Mouse (Mus musculus) neural tube, embryonic 11.5 days (tissue): ENCODE results near the gene Gm10320. TPM values are rescaled to one million over a fixed set of nuclear protein-coding genes. Genes with fewer than 3 reads are reported as not detected.

ENCODE experiments used
- ATAC-seq: fragments of 200-750 bp; cut with Nextera tagmentation; 2 replicates; pipeline ENCODE4 v1.8.0; 2017; ENCODE audit warnings: moderate number of reproducible peaks, mild to moderate bottlenecking, moderate TSS enrichment, moderate library complexity; ENCODE audit not compliant: insufficient read depth, low FRiP score, low TSS enrichment
- DNase-seq: peaks from one replicate; pipeline ENCODE4 v3.0.0-alpha.2; 2015; ENCODE audit warnings: low spot score
- H3K27ac ChIP-seq: fragments of 300-500 bp; sonication (generic); 2 replicates; pipeline ENCODE4 v1.5.1; 2014; ENCODE audit warnings: low read depth, mild to moderate bottlenecking, low read length
- H3K27me3 ChIP-seq: fragments of 300-500 bp; sonication (generic); 2 replicates; pipeline ENCODE4 v1.6.1; 2014; ENCODE audit warnings: mild to moderate bottlenecking, low read length, mixed read lengths; ENCODE audit not compliant: control insufficient read depth, insufficient read depth
- H3K36me3 ChIP-seq: fragments of 300-500 bp; sonication (generic); 2 replicates; pipeline ENCODE4 v1.6.1; 2014; ENCODE audit warnings: mild to moderate bottlenecking, low read length, moderate library complexity, mixed read lengths; ENCODE audit not compliant: control insufficient read depth, insufficient read depth
- H3K4me1 ChIP-seq: fragments of 300-500 bp; sonication (generic); 2 replicates; pipeline ENCODE4 v1.6.1; 2014; ENCODE audit warnings: low read length, mixed read lengths; ENCODE audit not compliant: control insufficient read depth, insufficient read depth
- H3K4me2 ChIP-seq: fragments of 300-500 bp; sonication (generic); 2 replicates; pipeline ENCODE4 v1.6.1; 2014; ENCODE audit warnings: low read depth, mild to moderate bottlenecking, moderate library complexity
- H3K4me3 ChIP-seq: fragments of 300-500 bp; sonication (generic); 2 replicates; pipeline ENCODE4 v1.5.1; 2014; ENCODE audit warnings: low read depth, low read length
- H3K9ac ChIP-seq: fragments of 300-500 bp; sonication (generic); 2 replicates; pipeline ENCODE4 v1.6.1; 2014; ENCODE audit warnings: mild to moderate bottlenecking, low read length
- H3K9me3 ChIP-seq: fragments of 300-500 bp; sonication (generic); 2 replicates; pipeline ENCODE4 v1.6.1; 2016; ENCODE audit warnings: low read length; ENCODE audit not compliant: control insufficient read depth
- WGBS: fragments of 180-500 bp; shearing (Covaris S2); extraction: QIAGEN DNeasy Blood & Tissue Kit; methylation state at CpG from one replicate; pipeline ENCODE4 v1.1.7; 2014; 5-methylcytosine and 5-hydroxymethylcytosine counted together
- polyA plus RNA-seq: library from polyadenylated mRNA; unstranded; fragments of >200 nt; fragmentation: Nextera tagmentation; extraction: Ambion mirVana; gene quantifications from 2 replicates; pipeline ENCODE4 v1.2.1, GENCODE M21; 2014

Gm10320 gene
- polyA plus RNA-seq, 1 experiment from 2014 or later: 1.1 TPM

GRCm38 (mm10) chr13:98531976-98532375, 40.2 kb upstream of the Gm10320 start:
- no peak overlapping the region for H3K27ac ChIP-seq
- ATAC-seq: no peak
- DNase-seq: no peak
- WGBS: 81% methylated on average over 9 of the region's 9 CpGs
- H3K9ac ChIP-seq: no peak overlapping the region
- H3K4me3 ChIP-seq: no peak overlapping the region
- no peaks in the 10 kb centered on the region for H3K27me3 ChIP-seq
- no peak overlapping the region for H3K4me2 ChIP-seq
- H3K9me3 ChIP-seq: no peaks in the 10 kb centered on the region
- no peaks in the 10 kb centered on the region for H3K36me3 ChIP-seq
- H3K4me1 ChIP-seq: peaks cover 15% of the 10 kb centered on the region

DNA sequence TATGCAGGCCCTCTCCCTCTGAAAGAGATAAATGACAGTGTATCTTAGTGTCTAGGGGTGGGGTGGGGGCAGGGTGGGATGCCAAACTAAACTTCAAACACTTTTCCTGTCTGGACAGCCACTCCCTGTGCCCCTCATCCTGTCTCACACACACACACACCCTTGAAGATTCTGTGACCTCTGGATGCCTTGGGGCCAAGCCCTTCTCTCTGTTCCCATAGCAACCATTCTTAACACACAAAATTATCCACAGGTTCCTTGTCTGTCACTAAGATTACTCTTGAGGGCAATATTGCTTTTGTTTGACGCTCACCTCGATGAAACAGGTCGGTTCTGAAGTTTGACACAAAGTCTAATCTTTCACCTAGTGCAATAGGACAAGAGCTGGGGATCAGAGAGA, 39.5 kb upstream of the Gm10320 start:
- Histone ChIP-seq H3K36me3 (no peaks in the 10 kb centered on the region), H3K4me1 (peaks cover 15% of the 10 kb centered on the region), H3K9ac (no peak overlapping the region), H3K9me3 (no peaks in the 10 kb centered on the region), H3K4me2 (no peak overlapping the region), H3K27ac (no peak overlapping the region), H3K27me3 (no peaks in the 10 kb centered on the region), H3K4me3 (no peak overlapping the region)
- 41% methylated on average over 3 of the region's 3 CpGs for WGBS
- no peak for ATAC-seq
- no peak for DNase-seq

GRCm38 (mm10) chr13:98523719-98524316, 32.0 kb upstream of the Gm10320 start:
- no peaks in the 10 kb centered on the region for H3K4me1 ChIP-seq
- no peak for ATAC-seq
- H3K9me3 ChIP-seq: no peaks in the 10 kb centered on the region
- WGBS: 71% methylated on average over 6 of the region's 6 CpGs
- no peak overlapping the region for H3K4me3 ChIP-seq
- no peak overlapping the region for H3K9ac ChIP-seq
- no peak for DNase-seq
- H3K27me3 ChIP-seq: no peaks in the 10 kb centered on the region
- H3K36me3 ChIP-seq: no peaks in the 10 kb centered on the region
- H3K4me2 ChIP-seq: no peak overlapping the region
- no peak overlapping the region for H3K27ac ChIP-seq

DNA sequence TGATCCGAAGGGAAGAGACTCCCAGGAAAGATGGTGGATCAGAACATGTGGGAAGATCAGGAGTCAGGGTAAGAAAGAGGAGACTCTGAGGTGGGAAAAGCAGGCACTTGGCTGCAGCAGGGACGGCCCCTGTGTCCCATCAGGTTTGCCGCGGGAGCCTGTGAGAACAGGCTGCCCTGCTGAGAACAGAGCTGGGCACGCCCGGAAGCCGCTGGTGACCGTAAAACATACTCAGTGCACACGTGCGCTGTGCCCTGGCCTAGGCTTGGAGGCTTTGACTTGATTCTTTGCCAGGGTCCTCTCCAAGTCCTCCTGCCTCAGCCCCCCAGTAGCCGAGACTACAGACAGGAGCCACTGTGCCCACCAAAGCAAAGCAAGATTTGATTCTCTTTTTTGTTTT, 26.5 kb upstream of the Gm10320 start:
- Histone ChIP-seq H3K4me2 (0 out of 2 replicates have a peak overlapping the region, but pooled peaks have one; percentile 12), H3K9ac (no peak overlapping the region), H3K4me3 (no peak overlapping the region), H3K4me1 (no peaks in the 10 kb centered on the region), H3K36me3 (no peaks in the 10 kb centered on the region), H3K9me3 (no peaks in the 10 kb centered on the region), H3K27ac (no peak overlapping the region), H3K27me3 (no peaks in the 10 kb centered on the region)
- WGBS: 21% methylated on average over 11 of the region's 11 CpGs
- DNase-seq (no peak), ATAC-seq (no peak)

- no peak overlapping the region for H3K9ac ChIP-seq
- 26% methylated on average over 5 of the region's 5 CpGs for WGBS
- ATAC-seq (no peak), DNase-seq (no peak)
- H3K4me3 ChIP-seq: no peak overlapping the region
- H3K9me3 ChIP-seq: no peaks in the 10 kb centered on the region
- H3K27ac ChIP-seq: no peak overlapping the region
- H3K4me1 ChIP-seq: no peaks in the 10 kb centered on the region
- no peak overlapping the region for H3K4me2 ChIP-seq
- no peaks in the 10 kb centered on the region for H3K27me3 ChIP-seq
- H3K36me3 ChIP-seq: no peaks in the 10 kb centered on the region
These were observed 25.9 kb upstream of the Gm10320 start for GRCm38 (mm10) chr13:98517666-98518065.

GRCm38 (mm10) chr13:98516985-98517384, 25.2 kb upstream of the Gm10320 start:
- Histone ChIP-seq H3K9me3 (no peaks in the 10 kb centered on the region), H3K4me2 (no peak overlapping the region), H3K36me3 (no peaks in the 10 kb centered on the region), H3K27ac (no peak overlapping the region), H3K9ac (no peak overlapping the region), H3K27me3 (no peaks in the 10 kb centered on the region), H3K4me3 (no peak overlapping the region), H3K4me1 (no peaks in the 10 kb centered on the region)
- DNase-seq (no peak), ATAC-seq (no peak)
- 92% methylated on average over 4 of the region's 4 CpGs for WGBS

GRCm38 (mm10) chr13:98512066-98512465, 20.3 kb upstream of the Gm10320 start:
- 75% methylated on average over 4 of the region's 4 CpGs for WGBS
- Histone ChIP-seq H3K9ac (no peak overlapping the region), H3K4me1 (no peaks in the 10 kb centered on the region), H3K27me3 (peaks cover 7% of the 10 kb centered on the region), H3K27ac (no peak overlapping the region), H3K36me3 (no peaks in the 10 kb centered on the region), H3K4me3 (no peak overlapping the region), H3K4me2 (no peak overlapping the region), H3K9me3 (no peaks in the 10 kb centered on the region)
- DNase-seq (no peak), ATAC-seq (no peak)

- DNase-seq: no peak
- WGBS: 55% methylated on average over 2 of the region's 2 CpGs
These were observed 15.9 kb upstream of the Gm10320 start for GRCm38 (mm10) chr13:98507656-98508055.

GRCm38 (mm10) chr13:98506496-98506895, 14.7 kb upstream of the Gm10320 start:
- Histone ChIP-seq H3K9me3 (no peaks in the 10 kb centered on the region), H3K4me1 (peaks cover 20% of the 10 kb centered on the region; the same call in 1 of the 2 replicates), H3K9ac (no peak overlapping the region), H3K36me3 (no peaks in the 10 kb centered on the region), H3K27me3 (peaks cover 52% of the 10 kb centered on the region), H3K4me2 (no peak overlapping the region), H3K4me3 (no peak overlapping the region), H3K27ac (no peak overlapping the region)
- WGBS: 24% methylated on average over 4 of the region's 4 CpGs
- DNase-seq (no peak), ATAC-seq (no peak)

More at GRCm38 (mm10) chr13:98507656-98508055, 15.9 kb upstream of the Gm10320 start:
- Histone ChIP-seq H3K4me3 (no peak overlapping the region), H3K4me1 (peaks cover 18% of the 10 kb centered on the region; the same call in 1 of the 2 replicates), H3K27me3 (peaks cover 41% of the 10 kb centered on the region), H3K9ac (no peak overlapping the region), H3K9me3 (no peaks in the 10 kb centered on the region), H3K27ac (no peak overlapping the region), H3K36me3 (no peaks in the 10 kb centered on the region), H3K4me2 (no peak overlapping the region)
- ATAC-seq: no peak
